Mouse (Mus musculus) 3T3-L1 (cell line): ENCODE results near the gene Prkcz.

Source experiments
- DNase-seq: peaks from one replicate; pipeline ENCODE4 v3.0.0-alpha.2; 2015; ENCODE audit warnings: low read depth, low spot score

The Prkcz gene

GRCm38 (mm10) chr4:155283585-155283984 is 77.6 kb downstream of the Prkcz start:
- peak; percentile 33 for DNase-seq

- DNase-seq: peak; percentile 82
These were observed 78.1 kb downstream of the Prkcz start for GRCm38 (mm10) chr4:155283001-155283503.

- peak; percentile 49 for DNase-seq
These were observed 78.9 kb downstream of the Prkcz start for GRCm38 (mm10) chr4:155282231-155282630.

GRCm38 (mm10) chr4:155281652-155282051 is 79.5 kb downstream of the Prkcz start:
- DNase-seq: peak; percentile 80

- peak; percentile 84 for DNase-seq
These were observed 79.9 kb downstream of the Prkcz start for GRCm38 (mm10) chr4:155281227-155281626.

GRCm38 (mm10) chr4:155280768-155281121 is 80.4 kb downstream of the Prkcz start:
- no peak for DNase-seq

GRCm38 (mm10) chr4:155279926-155280767 is 81.0 kb downstream of the Prkcz start:
- peak; percentile 80 for DNase-seq

- DNase-seq: no peak
These were observed 82.1 kb downstream of the Prkcz start for GRCm38 (mm10) chr4:155279054-155279453.

- DNase-seq: no peak
These were observed 83.2 kb downstream of the Prkcz start for GRCm38 (mm10) chr4:155277963-155278362.

GRCm38 (mm10) chr4:155274851-155275250 is 86.3 kb downstream of the Prkcz start:
- DNase-seq: no peak

GRCm38 (mm10) chr4:155274451-155274850 is 86.7 kb downstream of the Prkcz start:
- no peak for DNase-seq

- DNase-seq: peak; percentile 73
These were observed 92.8 kb downstream of the Prkcz start for GRCm38 (mm10) chr4:155268382-155268781.

- DNase-seq: peak; percentile 69
These were observed 93.5 kb downstream of the Prkcz start for GRCm38 (mm10) chr4:155267639-155268175.

- peak; percentile 59 for DNase-seq
These were observed 94.1 kb downstream of the Prkcz start for GRCm38 (mm10) chr4:155267047-155267543.

- DNase-seq: no peak
These were observed 96.4 kb downstream of the Prkcz start for GRCm38 (mm10) chr4:155264521-155265321.

GRCm38 (mm10) chr4:155252253-155252652 is 108.9 kb downstream of the Prkcz start:
- no peak for DNase-seq

GRCm38 (mm10) chr4:155251147-155251546 is 110.0 kb downstream of the Prkcz start:
- no peak for DNase-seq

GRCm38 (mm10) chr4:155250361-155251117 is 110.6 kb downstream of the Prkcz start:
- DNase-seq: no peak

GRCm38 (mm10) chr4:155249648-155250351 is 111.4 kb downstream of the Prkcz start, which contains the start of gene Faap20:
TSS of gene Faap20 (plus strand) at chr4:155249802.
- DNase-seq: peak; percentile 85

- peak; percentile 99 for DNase-seq
These were observed 111.9 kb downstream of the Prkcz start for GRCm38 (mm10) chr4:155249257-155249647.
